Mouse (Mus musculus): ENCODE measurements around the gene Cstf1.

- TF ChIP-seq CTCF (IDR thresholded peaks at IDR 0.05) (no peak), EP300 (IDR thresholded peaks at IDR 0.05) (no peak)
These were observed 6.6 kb downstream of the Cstf1 start for GRCm38 (mm10) chr2:172376999-172377515.
